Mouse (Mus musculus): ENCODE results near the gene Ccdc14. TPM values are rescaled to one million over a fixed set of nuclear protein-coding genes. Genes with fewer than 3 reads are reported as not detected.
"Not testable (repeated sequence)": the region's sequence is repeated elsewhere in the genome, so short reads cannot be mapped to it uniquely, and the experiment has no call there.

Gene Ccdc14
- polyA plus RNA-seq (2016; fragmentation: Nextera tagmentation; extraction: Ambion mirVana): 8.2 and 9.7 TPM in 2 replicates

- WGBS: under 1% methylated on average over 53 of the region's 53 CpGs
- no peaks in the 10 kb centered on the region for H3K27me3 ChIP-seq
- ATAC-seq (ENCODE audit: insufficient number of reproducible peaks, insufficient read depth, low FRiP score, low TSS enrichment): peak; percentile 87; the same call in 1 of the 2 replicates
- peak within 1 kb of the TSS; percentile 69 for H3K4me2 ChIP-seq (replicated peaks)
- H3K9me3 ChIP-seq: no peaks in the 10 kb centered on the region
- peaks cover 7% of the 10 kb centered on the region for H3K4me1 ChIP-seq
- peak within 1 kb of the TSS; percentile 58 for H3K9ac ChIP-seq
- H3K4me3 ChIP-seq: peak within 1 kb of the TSS; percentile 54
- H3K36me3 ChIP-seq: no peaks in the 10 kb centered on the region
- H3K27ac ChIP-seq: peak within 1 kb of the TSS; percentile 72
These were observed at the start of gene Ccdc14 for GRCm38 (mm10) chr16:34690334-34691144. Gene Ccdc14, plus strand, starts transcription at chr16:34690616.

GRCm38 (mm10) chr16:34643511-34644259 lies 46.7 kb upstream of the Ccdc14 start:
- ATAC-seq (ENCODE audit: insufficient number of reproducible peaks, insufficient read depth, low FRiP score, low TSS enrichment): no peak
- H3K9me3 ChIP-seq: no peaks in the 10 kb centered on the region
- no peak overlapping the region for H3K4me2 ChIP-seq (replicated peaks)
- H3K36me3 ChIP-seq: no peaks in the 10 kb centered on the region
- H3K27me3 ChIP-seq: no peaks in the 10 kb centered on the region
- H3K4me3 ChIP-seq: no peak overlapping the region
- no peak overlapping the region for H3K27ac ChIP-seq
- H3K9ac ChIP-seq: no peak overlapping the region
- 63% methylated on average over 8 of the region's 8 CpGs for WGBS
- H3K4me1 ChIP-seq: no peaks in the 10 kb centered on the region

DNA sequence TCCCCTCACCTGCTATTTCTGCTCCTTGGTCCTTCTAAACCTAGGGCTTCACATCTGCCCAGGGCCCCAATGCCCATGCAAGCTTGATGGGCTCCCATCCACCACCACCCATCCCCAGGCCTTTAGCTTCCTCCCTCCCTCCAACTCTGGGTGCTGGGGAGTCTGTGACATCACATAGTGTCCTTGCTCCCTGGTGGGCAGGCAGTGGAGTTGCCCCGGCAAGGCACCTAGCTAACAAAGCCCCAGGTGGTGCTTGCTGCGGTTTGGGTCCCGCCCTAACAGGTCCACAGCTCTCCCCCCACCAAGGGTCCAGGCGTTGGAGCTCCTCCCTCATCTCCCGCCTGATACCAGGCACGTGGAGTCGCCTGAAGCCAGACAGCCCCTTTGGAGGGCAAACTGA lies 40.8 kb upstream of the Ccdc14 start, which contains the start of gene Ropn1:
TSS of gene Ropn1 (plus strand) at position 301 of the 400 bp plus-strand sequence.
- H3K36me3 ChIP-seq: no peaks in the 10 kb centered on the region
- H3K27me3 ChIP-seq: no peaks in the 10 kb centered on the region
- no peaks in the 10 kb centered on the region for H3K4me1 ChIP-seq
- no peak within 1 kb of the TSS for H3K27ac ChIP-seq
- no peak within 1 kb of the TSS for H3K4me3 ChIP-seq
- no peaks in the 10 kb centered on the region for H3K9me3 ChIP-seq
- no peak for ATAC-seq (ENCODE audit: insufficient number of reproducible peaks, insufficient read depth, low FRiP score, low TSS enrichment)
- H3K4me2 ChIP-seq (replicated peaks): no peak within 1 kb of the TSS
- no peak within 1 kb of the TSS for H3K9ac ChIP-seq
- WGBS: 70% methylated on average over 7 of the region's 7 CpGs

GRCm38 (mm10) chr16:34653023-34653422 lies 37.4 kb upstream of the Ccdc14 start:
- Histone ChIP-seq H3K4me3 (no peak overlapping the region), H3K27ac (no peak overlapping the region), H3K9ac (no peak overlapping the region), H3K27me3 (no peaks in the 10 kb centered on the region), H3K4me2 (replicated peaks) (no peak overlapping the region), H3K9me3 (no peaks in the 10 kb centered on the region), H3K4me1 (peaks cover 2% of the 10 kb centered on the region; the same call in 1 of the 2 replicates), H3K36me3 (no peaks in the 10 kb centered on the region)
- ATAC-seq (ENCODE audit: insufficient number of reproducible peaks, insufficient read depth, low FRiP score, low TSS enrichment): no peak
- 92% methylated on average over 5 of the region's 5 CpGs for WGBS

- not testable (repeated sequence) for ATAC-seq (ENCODE audit: insufficient number of reproducible peaks, insufficient read depth, low FRiP score, low TSS enrichment); H3K9me3 ChIP-seq; H3K4me1 ChIP-seq; H3K27me3 ChIP-seq; H3K27ac ChIP-seq; H3K9ac ChIP-seq; H3K36me3 ChIP-seq
- Histone ChIP-seq H3K4me3 (peak overlapping the region; percentile 25), H3K4me2 (replicated peaks) (peak overlapping the region; percentile 59)
- 3% methylated on average over 16 of the region's 16 CpGs for WGBS
These were observed 32.9 kb upstream of the Ccdc14 start for GRCm38 (mm10) chr16:34657566-34657965.

- no peak for ATAC-seq (ENCODE audit: insufficient number of reproducible peaks, insufficient read depth, low FRiP score, low TSS enrichment)
- Histone ChIP-seq H3K4me3 (peak overlapping the region; percentile 25; the same call in 1 of the 2 replicates), H3K4me1 (peaks cover 5% of the 10 kb centered on the region; the same call in 1 of the 2 replicates), H3K27me3 (0 out of 2 replicates have a peak, but pooled peaks cover 4% of the 10 kb centered on the region), H3K4me2 (replicated peaks) (peak overlapping the region; percentile 59), H3K27ac (no peak overlapping the region), H3K9me3 (no peaks in the 10 kb centered on the region), H3K36me3 (no peaks in the 10 kb centered on the region), H3K9ac (no peak overlapping the region)
- WGBS: 32% methylated on average over 5 of the region's 5 CpGs
These were observed 32.4 kb upstream of the Ccdc14 start for GRCm38 (mm10) chr16:34657983-34658382.

DNA sequence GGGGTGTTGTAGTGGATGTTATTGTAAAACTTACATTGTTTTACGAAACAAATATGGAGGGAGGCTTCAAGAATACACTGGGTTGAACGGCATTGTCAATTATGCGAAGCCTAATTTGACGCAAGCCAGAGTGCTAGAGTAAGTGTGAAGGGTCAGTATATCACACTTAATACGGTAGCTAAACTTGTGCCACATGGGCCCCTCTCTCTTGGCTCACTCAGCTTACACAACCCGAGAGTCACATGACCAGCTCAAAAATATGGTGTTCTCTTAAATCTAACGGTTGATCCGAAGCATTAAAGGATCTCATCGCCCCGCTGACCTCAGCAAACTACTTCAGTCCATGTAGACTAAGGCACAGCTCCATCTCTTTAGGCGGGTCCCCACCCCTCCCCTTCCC lies 32.0 kb upstream of the Ccdc14 start:
- H3K27ac ChIP-seq: no peak overlapping the region
- H3K4me1 ChIP-seq: peaks cover 6% of the 10 kb centered on the region; the same call in 1 of the 2 replicates
- no peaks in the 10 kb centered on the region for H3K36me3 ChIP-seq
- no peak overlapping the region for H3K9ac ChIP-seq
- 35% methylated on average over 11 of the region's 11 CpGs for WGBS
- peak; percentile 73; the same call in 1 of the 2 replicates for ATAC-seq (ENCODE audit: insufficient number of reproducible peaks, insufficient read depth, low FRiP score, low TSS enrichment)
- peak overlapping the region; percentile 25; the same call in 1 of the 2 replicates for H3K4me3 ChIP-seq
- H3K9me3 ChIP-seq: no peaks in the 10 kb centered on the region
- H3K27me3 ChIP-seq: 0 out of 2 replicates have a peak, but pooled peaks cover 4% of the 10 kb centered on the region
- peak overlapping the region; percentile 59 for H3K4me2 ChIP-seq (replicated peaks)

GRCm38 (mm10) chr16:34664553-34664952 lies 25.9 kb upstream of the Ccdc14 start:
- Histone ChIP-seq H3K36me3 (no peaks in the 10 kb centered on the region), H3K27me3 (peaks cover 14% of the 10 kb centered on the region; the same call in 1 of the 2 replicates), H3K4me1 (0 out of 2 replicates have a peak, but pooled peaks cover 3% of the 10 kb centered on the region), H3K4me2 (replicated peaks) (no peak overlapping the region), H3K9ac (no peak overlapping the region), H3K9me3 (no peaks in the 10 kb centered on the region), H3K27ac (no peak overlapping the region), H3K4me3 (no peak overlapping the region)
- 77% methylated on average over 3 of the region's 3 CpGs for WGBS
- no peak for ATAC-seq (ENCODE audit: insufficient number of reproducible peaks, insufficient read depth, low FRiP score, low TSS enrichment)

GRCm38 (mm10) chr16:34667031-34667726 lies 23.2 kb upstream of the Ccdc14 start:
- no peaks in the 10 kb centered on the region for H3K36me3 ChIP-seq
- no peak overlapping the region for H3K9ac ChIP-seq
- 0 out of 2 replicates have a peak, but pooled peaks cover 3% of the 10 kb centered on the region for H3K4me1 ChIP-seq
- peak overlapping the region; percentile 34 for H3K4me2 ChIP-seq (replicated peaks)
- no peaks in the 10 kb centered on the region for H3K9me3 ChIP-seq
- ATAC-seq (ENCODE audit: insufficient number of reproducible peaks, insufficient read depth, low FRiP score, low TSS enrichment): no peak; the same call in 1 of the 2 replicates
- H3K27ac ChIP-seq: no peak overlapping the region
- 13% methylated on average over 20 of the region's 20 CpGs for WGBS
- H3K27me3 ChIP-seq: peaks cover 10% of the 10 kb centered on the region; the same call in 1 of the 2 replicates
- H3K4me3 ChIP-seq: no peak overlapping the region

GRCm38 (mm10) chr16:34668341-34668740 lies 22.1 kb upstream of the Ccdc14 start:
- WGBS: 80% methylated on average over 9 of the region's 9 CpGs
- Histone ChIP-seq H3K36me3 (no peaks in the 10 kb centered on the region), H3K9me3 (no peaks in the 10 kb centered on the region), H3K4me3 (no peak overlapping the region), H3K4me1 (no peaks in the 10 kb centered on the region), H3K27ac (no peak overlapping the region), H3K4me2 (replicated peaks) (no peak overlapping the region), H3K9ac (no peak overlapping the region), H3K27me3 (peaks cover 9% of the 10 kb centered on the region; the same call in 1 of the 2 replicates)
- 0 out of 2 replicates have a peak, but pooled peaks have one; percentile 10 for ATAC-seq (ENCODE audit: insufficient number of reproducible peaks, insufficient read depth, low FRiP score, low TSS enrichment)

DNA sequence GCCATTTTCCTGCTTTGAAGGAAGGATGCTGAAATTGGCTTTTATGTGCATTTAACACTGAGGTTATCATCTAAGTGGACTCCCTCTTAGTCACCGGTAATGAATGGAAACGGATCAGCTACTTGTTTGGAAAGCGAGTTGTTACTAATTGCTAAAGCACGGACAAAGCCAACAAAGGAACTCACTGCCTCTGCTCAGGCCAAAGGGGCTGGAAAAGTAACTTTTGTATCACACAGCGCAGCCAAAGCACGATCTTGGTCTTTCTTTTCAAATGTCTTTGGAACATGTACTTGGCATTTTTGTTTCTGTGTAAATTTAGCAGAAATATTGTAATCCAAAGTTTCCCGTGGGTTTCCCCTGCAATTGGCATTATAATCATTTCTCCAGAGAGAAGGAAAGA lies 18.4 kb upstream of the Ccdc14 start:
- Histone ChIP-seq H3K4me3 (no peak overlapping the region), H3K9ac (no peak overlapping the region), H3K27me3 (0 out of 2 replicates have a peak, but pooled peaks cover 4% of the 10 kb centered on the region), H3K4me2 (replicated peaks) (no peak overlapping the region), H3K9me3 (no peaks in the 10 kb centered on the region), H3K36me3 (no peaks in the 10 kb centered on the region), H3K4me1 (no peaks in the 10 kb centered on the region), H3K27ac (no peak overlapping the region)
- ATAC-seq (ENCODE audit: insufficient number of reproducible peaks, insufficient read depth, low FRiP score, low TSS enrichment): no peak
- WGBS: 68% methylated on average over 7 of the region's 7 CpGs

Measured in embryonic facial prominence, embryonic 12.5 days (tissue).